Mouse (Mus musculus) layer of hippocampus, adult 9-10 months (tissue): ENCODE results near the gene Lsmem1.

ENCODE experiments used
- DNase-seq: peaks from one replicate; pipeline ENCODE4 v3.0.0; 2022; ENCODE audit warnings: low spot score

Gene Lsmem1

GRCm38 (mm10) chr12:40199302-40199701, at the start of gene Lsmem1:
Gene Lsmem1, minus strand, starts transcription at chr12:40199490.
- no peak for DNase-seq

- DNase-seq: no peak
Observed at GRCm38 (mm10) chr12:40248454-40249180, 49.3 kb upstream of the Lsmem1 start, which contains the start of gene Ifrd1. Gene Ifrd1, minus strand, starts transcription at chr12:40248504.

GRCm38 (mm10) chr12:40247976-40248375, 48.7 kb upstream of the Lsmem1 start:
- DNase-seq: no peak

- no peak for DNase-seq
Observed at GRCm38 (mm10) chr12:40247384-40247783, 48.1 kb upstream of the Lsmem1 start.

GRCm38 (mm10) chr12:40245434-40245970, 46.2 kb upstream of the Lsmem1 start:
- DNase-seq: no peak

- no peak for DNase-seq
Observed at GRCm38 (mm10) chr12:40244926-40245325, 45.6 kb upstream of the Lsmem1 start.

GRCm38 (mm10) chr12:40243821-40244221, 44.5 kb upstream of the Lsmem1 start:
- DNase-seq: no peak

GRCm38 (mm10) chr12:40243241-40243640, 44.0 kb upstream of the Lsmem1 start:
- no peak for DNase-seq

GRCm38 (mm10) chr12:40239161-40239560, 39.9 kb upstream of the Lsmem1 start:
- no peak for DNase-seq

- no peak for DNase-seq
Observed at GRCm38 (mm10) chr12:40232231-40232630, 32.9 kb upstream of the Lsmem1 start.

- no peak for DNase-seq
Observed at GRCm38 (mm10) chr12:40231632-40232031, 32.3 kb upstream of the Lsmem1 start.

GRCm38 (mm10) chr12:40224171-40224880, 25.0 kb upstream of the Lsmem1 start:
- DNase-seq: no peak

GRCm38 (mm10) chr12:40223676-40224075, 24.4 kb upstream of the Lsmem1 start:
- no peak for DNase-seq

- peak; percentile 98 for DNase-seq
Observed at GRCm38 (mm10) chr12:40223082-40223619, 23.9 kb upstream of the Lsmem1 start.

GRCm38 (mm10) chr12:40222251-40223081, 23.2 kb upstream of the Lsmem1 start:
- peak; percentile 93 for DNase-seq

GRCm38 (mm10) chr12:40221611-40222010, 22.3 kb upstream of the Lsmem1 start:
- DNase-seq: no peak

GRCm38 (mm10) chr12:40220896-40221295, 21.6 kb upstream of the Lsmem1 start:
- no peak for DNase-seq

GRCm38 (mm10) chr12:40220001-40220570, 20.8 kb upstream of the Lsmem1 start:
- DNase-seq: no peak

- DNase-seq: no peak
Observed at GRCm38 (mm10) chr12:40218430-40218945, 19.2 kb upstream of the Lsmem1 start.

GRCm38 (mm10) chr12:40217776-40218175, 18.5 kb upstream of the Lsmem1 start:
- no peak for DNase-seq
